Mouse (Mus musculus) bone marrow, adult 2 months (tissue): ENCODE data around the gene Efemp1. TPM values are rescaled to one million over a fixed set of nuclear protein-coding genes. Genes with fewer than 3 reads are reported as not detected.

ENCODE experiments used
- H3K27ac ChIP-seq: fragments of 200-500 bp; 2 replicates; pipeline ENCODE4 v1.5.1; 2012; ENCODE audit warnings: low read depth, mild to moderate bottlenecking, control low read depth, inconsistent platforms, low read length; ENCODE audit not compliant: control insufficient read depth, poor library complexity, insufficient read depth
- H3K4me1 ChIP-seq: fragments of 200-500 bp; 2 replicates; pipeline ENCODE4 v1.6.1; 2011; ENCODE audit warnings: low read length; ENCODE audit not compliant: control insufficient read depth, insufficient read depth
- H3K4me3 ChIP-seq: fragments of 200-500 bp; replicated peaks from 2 replicates; pipeline ENCODE3; 2011; ENCODE audit warnings: mild to moderate bottlenecking, low read depth, low read length, control low read depth; ENCODE audit not compliant: control insufficient read depth
- CTCF ChIP-seq: fragments of 200-500 bp; IDR thresholded peaks from 2 replicates; pipeline ENCODE4 v1.5.1; 2011; ENCODE audit warnings: low read length, control low read depth; ENCODE audit not compliant: control insufficient read depth, insufficient read depth
- POLR2A ChIP-seq: fragments of 200-500 bp; IDR thresholded peaks from 2 replicates; pipeline ENCODE4 v1.6.1; 2011; ENCODE audit warnings: low read depth, mild to moderate bottlenecking, control low read depth, low read length, borderline replicate concordance; ENCODE audit not compliant: control insufficient read depth
- WGBS: fragments of 180-500 bp; shearing (Covaris S2); methylation state at CpG from one replicate; pipeline ENCODE4 v1.1.7; 2018; 5-methylcytosine and 5-hydroxymethylcytosine counted together
- polyA plus RNA-seq: library from polyadenylated mRNA; stranded (reverse); fragments of >200 nt; gene quantifications from 2 replicates; pipeline ENCODE4 v1.2.4, GENCODE M21; 2011; ENCODE audit warnings: low replicate concordance; ENCODE audit not compliant: missing spikeins, insufficient read depth, insufficient read length

Gene Efemp1
- polyA plus RNA-seq, 1 experiment = 3.8 TPM

DNA sequence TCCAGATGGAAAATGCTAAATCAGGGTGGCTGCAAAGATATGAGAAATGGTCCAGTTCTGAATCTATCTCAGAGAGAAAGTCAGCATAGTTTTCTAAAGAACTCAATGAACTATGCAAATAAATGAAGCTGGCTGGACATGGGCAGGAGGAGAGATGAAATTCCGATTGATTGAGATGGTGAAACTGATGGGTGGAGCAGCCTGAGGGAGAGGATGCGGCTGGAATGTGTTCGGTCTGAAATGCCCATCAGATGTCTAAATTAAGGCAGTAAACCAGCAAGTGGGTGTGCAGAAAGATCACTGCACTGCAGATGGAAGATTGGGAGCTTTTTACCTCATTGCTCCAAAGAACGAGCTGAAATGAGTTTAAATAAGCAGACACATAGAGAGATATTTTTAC, 1.4 kb upstream of the Efemp1 start:
- TF ChIP-seq CTCF (no peak), POLR2A (no peak)
- H3K27ac ChIP-seq = no peak overlapping the region
- WGBS = 81% methylated on average over 4 of the region's 4 CpGs
- no peaks in the 10 kb centered on the region for H3K4me1 ChIP-seq
- H3K4me3 ChIP-seq = no peak overlapping the region

DNA sequence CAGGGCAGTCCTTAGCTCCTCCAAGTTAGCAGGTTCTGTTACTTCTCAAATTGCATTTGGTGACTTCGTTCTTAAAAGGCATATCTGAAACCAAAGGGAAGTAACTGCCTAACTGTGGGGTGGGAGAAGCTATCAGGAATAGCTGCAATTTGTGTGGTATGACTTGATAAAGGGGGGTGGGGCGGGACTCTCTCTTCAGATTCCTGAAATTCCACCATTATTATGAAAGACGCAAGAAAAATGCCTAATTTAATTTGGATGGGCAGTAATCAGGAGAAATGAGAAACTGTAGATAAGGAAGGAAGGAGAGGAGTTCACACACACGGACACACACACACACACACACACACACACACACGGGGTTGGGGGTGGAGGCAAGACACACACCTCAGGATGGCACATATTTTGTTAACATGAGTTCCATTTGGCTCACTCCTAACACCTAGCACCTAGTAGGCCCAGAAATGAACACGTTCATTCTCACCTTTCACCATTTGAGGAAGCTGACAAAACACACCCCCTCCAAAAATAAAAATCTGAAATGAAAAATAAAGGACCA, 564 bp upstream of the Efemp1 start:
- WGBS = 28% methylated on average over 6 of the region's 6 CpGs
- Histone ChIP-seq H3K27ac (no peak overlapping the region), H3K4me1 (no peaks in the 10 kb centered on the region), H3K4me3 (no peak overlapping the region)
- no peak for TF ChIP-seq POLR2A
- TF ChIP-seq CTCF = no peak

DNA sequence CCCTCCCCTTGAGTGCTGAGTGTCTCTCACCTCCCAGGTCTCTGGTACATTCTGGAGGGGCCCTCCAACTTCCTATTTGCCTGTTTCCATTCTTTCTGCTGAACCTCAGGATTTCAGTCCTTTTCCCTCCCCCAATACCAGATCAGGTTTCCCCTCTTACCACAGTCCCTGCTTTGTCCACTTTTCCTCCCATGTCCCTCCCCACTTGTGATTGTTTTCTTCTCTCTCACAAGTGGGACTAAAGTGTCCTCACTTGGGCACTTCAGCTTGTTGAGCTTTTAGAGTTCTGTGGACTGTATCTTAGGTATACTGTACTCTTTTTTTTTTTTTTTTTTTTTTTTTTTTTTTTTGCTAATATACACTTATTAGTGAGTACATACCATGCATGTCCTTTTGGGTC, 6.1 kb downstream of the Efemp1 start:
- H3K4me1 ChIP-seq = no peaks in the 10 kb centered on the region
- H3K27ac ChIP-seq = no peak overlapping the region
- TF ChIP-seq CTCF = no peak
- no peak for TF ChIP-seq POLR2A
- H3K4me3 ChIP-seq = no peak overlapping the region

DNA sequence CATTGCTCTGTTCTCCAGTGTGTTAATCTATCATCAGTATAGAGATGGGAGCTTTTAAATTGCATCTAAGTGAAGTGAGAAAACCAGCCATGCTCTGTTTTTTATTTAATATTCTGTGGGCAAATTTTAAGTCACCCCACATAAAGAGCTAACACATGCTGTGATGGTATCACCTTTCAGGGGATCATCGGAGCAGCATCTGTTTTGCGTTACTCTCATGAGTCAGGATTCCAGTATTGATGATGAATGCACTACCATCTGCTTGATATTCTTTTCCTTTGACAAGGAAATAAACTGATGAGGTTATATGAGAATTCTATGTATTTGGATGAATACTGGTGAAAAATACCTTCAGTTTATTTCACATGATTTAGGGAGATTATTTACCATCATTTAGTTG, 16.1 kb downstream of the Efemp1 start:
- no peaks in the 10 kb centered on the region for H3K4me1 ChIP-seq
- no peak overlapping the region for H3K27ac ChIP-seq
- no peak overlapping the region for H3K4me3 ChIP-seq
- WGBS = 82% methylated on average over 2 of the region's 2 CpGs
- TF ChIP-seq POLR2A = no peak
- TF ChIP-seq CTCF = no peak

DNA sequence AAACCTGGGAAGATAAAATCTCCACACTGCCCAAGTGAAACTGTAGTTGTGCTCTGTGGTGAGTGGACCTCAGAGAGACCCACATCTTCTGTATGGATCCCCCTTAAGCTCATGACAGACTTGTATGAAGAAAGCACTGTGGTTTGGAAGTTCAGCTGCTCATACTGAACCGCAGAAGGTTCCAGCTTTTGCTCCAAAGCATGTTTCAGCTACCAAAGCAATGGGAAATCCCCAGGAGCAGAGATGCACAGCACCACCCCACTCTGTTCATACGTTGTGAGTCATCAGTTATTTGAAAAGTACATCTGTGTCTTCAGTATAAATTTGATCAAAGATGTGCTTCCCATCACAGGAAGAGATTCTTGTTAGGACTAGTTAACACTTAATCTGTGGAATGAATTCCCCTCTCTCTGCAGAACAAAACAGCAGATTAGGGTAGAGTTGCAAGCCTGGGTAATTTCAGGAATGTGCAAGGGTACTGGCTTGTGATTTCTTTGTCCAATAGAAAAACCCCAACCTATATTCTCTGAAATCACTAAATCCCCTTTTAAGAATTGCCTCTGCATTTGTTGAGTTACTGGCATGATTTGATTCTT, 28.5 kb downstream of the Efemp1 start:
- H3K4me1 ChIP-seq = no peaks in the 10 kb centered on the region
- 57% methylated on average over 2 of the region's 2 CpGs for WGBS
- TF ChIP-seq CTCF (no peak), POLR2A (no peak)
- H3K4me3 ChIP-seq = no peak overlapping the region
- H3K27ac ChIP-seq = no peak overlapping the region

DNA sequence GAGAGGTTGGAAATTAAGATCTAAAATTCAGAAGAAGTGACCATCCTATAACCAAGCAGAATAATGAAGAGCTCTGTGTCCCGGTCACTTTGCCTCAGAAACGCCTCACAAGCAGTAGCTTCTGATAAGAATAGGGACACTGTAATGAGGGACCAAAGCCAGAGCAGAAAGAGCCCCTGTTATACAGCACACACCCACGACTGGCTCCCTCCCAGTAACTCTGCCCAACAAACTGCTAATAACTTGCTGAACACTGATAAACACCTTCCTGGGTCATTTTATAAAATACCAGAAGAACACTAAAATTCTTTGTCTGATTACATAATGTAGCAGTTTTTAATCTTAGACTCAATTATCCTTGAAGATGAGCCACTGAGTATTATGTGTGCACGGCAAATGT, 30.1 kb downstream of the Efemp1 start:
- 56% methylated on average over 4 of the region's 4 CpGs for WGBS
- Histone ChIP-seq H3K4me1 (no peaks in the 10 kb centered on the region), H3K27ac (no peak overlapping the region), H3K4me3 (no peak overlapping the region)
- TF ChIP-seq CTCF (no peak), POLR2A (no peak)

DNA sequence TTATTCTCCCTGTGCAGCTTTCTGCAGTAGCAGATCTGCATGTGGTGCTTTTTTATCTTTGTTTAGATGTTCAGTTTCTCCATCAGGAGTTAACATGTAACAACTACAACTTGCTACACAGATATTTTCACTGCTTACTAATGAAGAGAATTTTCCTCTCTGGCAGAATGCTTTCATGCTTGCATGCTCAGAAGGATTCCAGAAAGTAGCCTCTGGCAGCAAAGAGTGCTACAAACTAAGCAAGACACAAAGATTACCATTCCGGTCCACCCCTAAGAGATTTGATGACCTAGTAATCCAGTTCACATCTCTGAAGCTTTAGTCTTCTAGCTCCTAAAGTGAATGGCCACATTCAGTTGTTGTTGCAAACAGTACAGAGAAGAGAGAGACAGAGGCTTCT, 36.5 kb downstream of the Efemp1 start:
- H3K4me3 ChIP-seq = no peak overlapping the region
- H3K4me1 ChIP-seq = no peaks in the 10 kb centered on the region
- H3K27ac ChIP-seq = no peak overlapping the region
- TF ChIP-seq CTCF (no peak), POLR2A (no peak)
- 83% methylated on average over 1 of the region's 1 CpGs for WGBS

DNA sequence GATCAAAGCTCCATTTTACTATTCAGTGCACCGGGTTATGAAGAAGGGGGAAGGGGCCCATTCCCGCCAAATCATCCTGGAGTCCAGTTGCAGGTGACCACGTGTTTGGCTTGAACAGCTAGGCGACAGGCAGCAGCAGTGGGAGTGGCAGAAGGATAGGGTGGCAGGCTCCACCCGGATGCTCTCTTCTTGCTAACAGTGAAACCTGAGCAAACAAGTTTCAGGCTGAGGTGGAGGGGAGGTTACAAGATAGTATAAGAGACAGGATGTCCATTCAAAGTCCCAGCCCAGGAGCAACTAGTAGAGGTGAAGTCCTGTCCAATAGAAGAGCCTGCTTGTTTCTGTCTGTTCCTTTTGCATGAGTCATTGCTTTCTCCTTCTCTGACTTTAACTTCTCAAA, 38.5 kb downstream of the Efemp1 start:
- H3K4me3 ChIP-seq = no peak overlapping the region
- H3K27ac ChIP-seq = no peak overlapping the region
- no peak for TF ChIP-seq POLR2A
- TF ChIP-seq CTCF = no peak
- WGBS = 62% methylated on average over 5 of the region's 5 CpGs
- no peaks in the 10 kb centered on the region for H3K4me1 ChIP-seq

DNA sequence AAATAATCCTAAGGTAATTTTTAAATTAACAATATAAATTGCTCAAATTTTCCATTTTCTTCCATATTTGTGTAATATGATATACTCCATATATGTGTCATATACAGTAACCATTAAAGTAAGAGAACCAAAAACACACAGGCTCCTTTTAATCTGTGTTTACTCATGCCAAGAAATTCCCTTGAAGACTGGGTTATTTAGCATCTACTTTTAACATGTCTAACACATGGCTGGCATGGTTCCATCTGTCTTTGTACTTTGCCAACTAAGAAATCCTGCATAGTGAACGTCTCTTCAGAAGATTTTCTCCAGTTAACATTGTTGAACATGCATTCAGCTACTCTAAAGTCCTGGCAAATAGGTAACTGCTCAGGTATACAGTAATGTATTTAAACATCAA, 46.4 kb downstream of the Efemp1 start:
- no peak overlapping the region for H3K27ac ChIP-seq
- TF ChIP-seq POLR2A = no peak
- TF ChIP-seq CTCF = no peak
- no peaks in the 10 kb centered on the region for H3K4me1 ChIP-seq
- WGBS = 76% methylated on average over 1 of the region's 1 CpGs
- H3K4me3 ChIP-seq = no peak overlapping the region
